Mouse (Mus musculus) CD8-positive naive resting alpha-beta T cell, adult 2 months (primary cell): ENCODE results near the gene Hist1h4h.
A peak's percentile ranks its signal among the peaks of the same experiment; 100 is the strongest.
"Not testable (repeated sequence)": the region's sequence is repeated elsewhere in the genome, so short reads cannot be mapped to it uniquely, and the experiment has no call there.

Experiments
- DNase-seq, 2 experiments: peaks; one replicate each; pipeline ENCODE4 v3.0.0; 2022; ENCODE audit warnings: low read depth in 2 of 2, low spot score in 2 of 2

The Hist1h4h gene

GRCm38 (mm10) chr13:23510127-23510526, 20.7 kb upstream of the Hist1h4h start:
- DNase-seq = no peak

- no peak for DNase-seq
These were observed 17.3 kb upstream of the Hist1h4h start for GRCm38 (mm10) chr13:23513517-23513916.

GRCm38 (mm10) chr13:23515281-23515680, 15.6 kb upstream of the Hist1h4h start:
- DNase-seq = no peak

GRCm38 (mm10) chr13:23515826-23516620, 14.8 kb upstream of the Hist1h4h start:
- DNase-seq = no peak

GRCm38 (mm10) chr13:23516822-23517602, 13.8 kb upstream of the Hist1h4h start:
- peak; percentile 72 to 75 for DNase-seq

GRCm38 (mm10) chr13:23517603-23518294, 13.1 kb upstream of the Hist1h4h start:
- DNase-seq = peak; percentile 86 to 89

GRCm38 (mm10) chr13:23518295-23518603, 12.6 kb upstream of the Hist1h4h start:
- DNase-seq = no peak

GRCm38 (mm10) chr13:23518885-23519284, 12.0 kb upstream of the Hist1h4h start:
- DNase-seq = peak; percentile 87

- DNase-seq = peak; percentile 79 to 80
These were observed 11.4 kb upstream of the Hist1h4h start for GRCm38 (mm10) chr13:23519416-23519815.

- DNase-seq = peak; percentile 74 to 76
These were observed 9.1 kb upstream of the Hist1h4h start for GRCm38 (mm10) chr13:23521703-23522102.

- DNase-seq = no peak
These were observed 6.9 kb upstream of the Hist1h4h start for GRCm38 (mm10) chr13:23523976-23524375.

- DNase-seq = peak; percentile 65 to 78
These were observed 6.2 kb upstream of the Hist1h4h start for GRCm38 (mm10) chr13:23524654-23525053.

GRCm38 (mm10) chr13:23525901-23526300, 4.9 kb upstream of the Hist1h4h start:
- DNase-seq = no peak

- DNase-seq = peak; percentile 91 to 92
These were observed 4.5 kb upstream of the Hist1h4h start for GRCm38 (mm10) chr13:23526312-23526711.

- DNase-seq = no peak
These were observed 1.8 kb upstream of the Hist1h4h start for GRCm38 (mm10) chr13:23529005-23529404.

- DNase-seq = no peak
These were observed 1.2 kb upstream of the Hist1h4h start for GRCm38 (mm10) chr13:23529480-23530165.

GRCm38 (mm10) chr13:23530181-23530900, 509 bp upstream of the Hist1h4h start:
- DNase-seq = peak; percentile 82 to 85

- DNase-seq = no peak
These were observed 1.6 kb downstream of the Hist1h4h start for GRCm38 (mm10) chr13:23532262-23533075.

GRCm38 (mm10) chr13:23533560-23534367, 2.9 kb downstream of the Hist1h4h start, which contains the start of gene Hist1h2af:
Gene Hist1h2af, plus strand, starts transcription at chr13:23533906.
- not testable (repeated sequence) for DNase-seq
